Mouse (Mus musculus) mouse embryonic stem cell (cell line): Measurements from ENCODE around the gene Pcca.
"Not testable (repeated sequence)": the region's sequence is repeated elsewhere in the genome, so short reads cannot be mapped to it uniquely, and the experiment has no call there.

Source experiments
- in situ Hi-C, 2 experiments: fragments of 300-500 bp; cut with MboI; formaldehyde crosslinking; loops; 1 replicate in 1 of 2; 3 replicates in 1 of 2; pipeline ENCODE4 v1.14.3; 2019 to 2020; ENCODE audit warnings: low sequenced_read_pairs in 2 of 2, low pct_unique_long_range_greater_than_20kb in 1 of 2, mixed read lengths in 1 of 2; ENCODE audit not compliant: unreplicated experiment in 1 of 2

Gene Pcca

DNA sequence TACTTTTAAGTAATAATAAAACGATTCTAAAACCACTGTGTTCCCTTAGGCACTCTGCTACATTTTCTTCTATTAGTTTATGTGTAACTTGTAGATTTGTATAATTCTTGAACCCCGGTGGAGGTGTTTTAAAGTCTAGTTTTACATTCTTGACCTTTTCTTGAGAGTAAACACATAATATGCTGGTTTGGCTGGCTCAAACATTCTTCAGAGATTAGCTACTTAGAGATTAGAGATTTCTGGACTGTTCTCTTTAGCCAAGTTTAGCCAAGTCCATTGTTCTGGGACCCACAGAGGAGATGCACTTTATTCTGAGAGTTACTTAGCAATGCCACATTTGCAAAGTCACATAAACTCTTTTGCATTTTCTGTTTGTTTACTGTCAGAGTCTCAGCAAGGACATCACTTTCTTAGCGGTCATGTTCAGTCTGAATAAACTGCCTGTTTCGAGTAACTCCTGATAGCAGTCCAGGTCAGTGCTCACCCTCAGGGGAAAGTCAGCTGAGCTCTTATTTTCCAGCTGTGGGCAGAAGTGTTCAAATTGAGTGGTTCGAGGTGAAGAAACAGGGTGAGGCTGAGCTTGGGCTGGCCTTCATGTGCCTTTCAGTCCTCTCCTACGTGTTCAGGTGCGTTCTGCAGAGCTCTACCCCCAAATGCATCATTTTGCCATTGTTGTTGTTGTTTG, 18.8 kb downstream of the Pcca start:
- in situ Hi-C loops, result no loop called here

DNA sequence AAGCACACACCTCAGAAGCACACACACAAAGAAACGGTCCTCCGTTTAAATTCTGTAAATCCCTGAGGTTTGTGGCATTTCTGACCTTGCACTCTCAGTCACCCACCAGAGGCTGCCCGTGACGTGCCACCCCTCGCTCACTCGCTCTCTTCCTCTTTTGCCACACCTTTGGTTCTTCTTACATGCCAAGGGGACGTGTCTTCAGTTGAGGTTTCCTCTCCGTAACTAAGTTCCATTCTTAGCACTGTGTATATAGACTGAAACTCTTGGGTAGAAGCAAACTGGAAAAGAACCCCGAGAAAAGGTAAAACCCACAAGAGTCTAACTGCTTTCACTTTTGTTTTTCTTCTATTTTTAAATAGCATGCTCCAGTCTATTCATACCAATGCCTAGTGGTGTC, 23.2 kb downstream of the Pcca start:
- in situ Hi-C loops, result no loop called here

DNA sequence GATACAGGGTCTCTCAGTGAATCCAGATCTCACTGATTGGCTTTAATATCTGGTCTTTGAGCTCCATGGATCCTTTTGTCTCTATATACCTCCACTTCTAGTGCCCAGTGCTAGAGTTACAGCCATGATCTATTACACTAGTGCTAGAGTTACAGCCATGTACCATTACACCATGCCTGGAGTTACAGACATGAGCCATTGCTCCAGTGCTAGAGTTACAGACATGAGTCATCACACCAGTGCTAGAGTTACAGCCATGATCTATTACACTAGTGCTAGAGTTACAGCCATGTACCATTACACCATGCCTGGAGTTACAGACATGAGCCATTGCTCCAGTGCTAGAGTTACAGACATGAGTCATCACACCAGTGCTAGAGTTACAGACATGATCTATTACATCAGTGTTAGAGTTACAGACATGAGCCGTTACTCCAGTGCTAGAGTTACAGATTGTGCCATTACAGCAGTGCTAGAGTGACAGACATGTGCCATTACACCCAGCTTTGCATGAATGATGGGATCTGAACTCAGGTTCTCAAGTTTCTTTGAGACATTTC, 26.8 kb downstream of the Pcca start:
- in situ Hi-C loops, result not testable (repeated sequence)

DNA sequence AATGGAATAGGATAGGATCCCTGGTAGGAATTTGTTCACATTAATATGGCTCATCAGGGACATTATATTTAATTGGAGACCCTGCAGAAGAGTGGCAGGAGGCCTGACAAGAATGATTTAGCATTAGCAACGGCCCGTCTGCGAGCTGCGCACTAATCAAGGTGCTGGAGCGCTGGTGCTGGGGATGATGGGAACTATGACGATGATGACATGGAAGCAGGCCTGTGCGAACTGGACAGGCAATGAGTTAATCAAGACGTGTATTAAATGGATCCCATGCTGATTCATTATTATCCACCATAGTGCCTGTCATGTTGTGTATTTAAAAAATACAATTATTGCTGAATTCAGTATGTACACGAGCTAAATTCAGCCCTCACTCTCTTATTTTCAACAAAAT, 36.7 kb downstream of the Pcca start:
- in situ Hi-C loops, result no loop called here

DNA sequence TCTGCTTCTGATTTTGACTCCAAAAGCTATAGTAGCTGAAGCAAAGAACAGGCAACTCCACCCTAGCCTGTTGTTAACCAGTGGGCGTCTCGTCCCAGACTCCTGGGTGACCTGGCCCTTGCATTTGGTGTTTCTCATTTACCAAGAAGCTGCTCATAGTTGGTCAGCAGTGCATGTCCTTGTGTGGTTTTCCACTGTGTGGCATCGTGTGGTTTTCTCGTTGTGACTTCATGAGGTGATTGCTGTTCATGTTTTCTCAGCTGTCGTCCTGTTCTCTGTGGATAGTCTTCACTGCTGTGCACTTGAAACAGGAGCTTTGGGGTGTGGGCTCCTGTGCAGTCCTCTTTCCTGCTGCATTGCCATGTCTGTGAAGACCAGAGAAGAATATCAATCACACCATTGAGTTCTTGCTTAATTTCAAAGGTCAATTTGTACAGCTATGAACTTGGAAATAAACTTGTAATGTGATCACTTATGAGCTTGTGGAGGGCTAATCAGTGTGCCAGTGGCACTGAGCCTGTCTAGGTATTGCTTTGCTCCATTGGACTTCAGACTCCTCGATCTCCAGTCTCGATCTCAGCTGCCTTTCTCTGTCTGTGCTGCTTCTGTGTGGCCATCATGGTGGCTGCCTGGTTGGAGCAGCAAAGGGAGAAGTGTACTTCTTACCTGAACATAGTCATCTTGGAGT, 40.1 kb downstream of the Pcca start:
- in situ Hi-C loops, result no loop called here

DNA sequence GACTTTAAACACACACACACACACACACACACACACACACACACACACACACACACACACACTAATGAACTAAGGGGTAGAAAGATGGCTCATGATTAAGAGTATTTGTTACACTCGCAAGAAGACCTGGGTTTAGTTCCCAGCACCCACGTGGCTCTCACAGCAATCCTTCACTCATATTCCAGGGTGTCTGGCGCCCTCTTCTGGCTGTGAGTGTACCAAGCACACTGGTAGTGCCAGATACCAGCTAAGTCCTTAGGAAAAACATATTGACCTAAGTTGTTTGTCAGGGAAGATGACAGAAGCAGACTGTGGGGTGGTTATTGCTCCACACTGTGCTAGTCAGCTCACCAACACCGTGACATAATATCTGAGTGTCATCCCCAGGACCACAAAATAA, 43.7 kb downstream of the Pcca start:
- in situ Hi-C loops, result no loop called here

DNA sequence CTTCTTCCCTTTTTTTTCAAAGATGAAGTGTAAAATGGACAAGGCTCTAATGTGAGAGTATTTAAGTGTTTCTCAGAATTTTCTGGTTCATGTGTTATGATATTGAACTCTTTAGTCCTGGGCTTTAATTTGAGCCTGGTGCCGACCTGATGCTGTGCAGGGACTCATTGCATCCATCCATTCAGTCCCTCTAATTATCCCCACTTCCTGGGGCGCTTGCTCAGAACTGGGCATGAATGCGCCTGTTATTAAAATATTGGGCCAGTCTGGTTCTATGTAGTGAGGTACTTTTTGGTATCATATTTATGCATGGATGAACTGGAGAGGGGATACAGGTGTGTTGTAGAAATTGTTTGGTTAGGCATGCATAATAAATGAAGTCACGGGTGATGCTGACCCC, 47.9 kb downstream of the Pcca start:
- in situ Hi-C loops, result no loop called here

DNA sequence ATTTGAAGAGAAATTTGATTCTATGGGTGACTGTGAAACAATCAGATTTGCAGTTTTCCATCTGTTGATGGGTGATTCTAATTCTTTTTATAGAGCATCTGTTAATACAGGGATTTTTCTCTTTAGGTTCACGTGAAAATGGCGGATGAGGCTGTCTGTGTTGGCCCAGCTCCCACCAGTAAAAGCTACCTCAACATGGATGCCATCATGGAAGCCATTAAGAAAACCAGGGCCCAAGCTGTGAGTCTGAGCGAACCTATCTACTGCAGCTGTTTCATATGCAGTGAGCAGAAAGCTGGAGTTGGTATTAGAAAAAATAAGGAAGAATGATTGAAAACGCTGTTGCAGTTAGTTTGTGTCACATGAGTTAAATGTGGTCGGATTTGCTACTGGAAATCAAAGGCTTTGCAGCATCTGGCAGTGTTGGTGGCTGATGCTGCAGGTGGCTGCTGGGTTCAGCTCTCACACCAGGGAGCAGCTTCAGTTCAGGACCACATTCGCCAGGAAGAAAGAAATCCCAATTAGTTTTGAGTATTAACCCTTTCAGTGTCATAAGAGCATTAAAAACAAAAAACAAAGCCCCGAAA, 48.5 kb downstream of the Pcca start:
- in situ Hi-C loops, result no loop called here

DNA sequence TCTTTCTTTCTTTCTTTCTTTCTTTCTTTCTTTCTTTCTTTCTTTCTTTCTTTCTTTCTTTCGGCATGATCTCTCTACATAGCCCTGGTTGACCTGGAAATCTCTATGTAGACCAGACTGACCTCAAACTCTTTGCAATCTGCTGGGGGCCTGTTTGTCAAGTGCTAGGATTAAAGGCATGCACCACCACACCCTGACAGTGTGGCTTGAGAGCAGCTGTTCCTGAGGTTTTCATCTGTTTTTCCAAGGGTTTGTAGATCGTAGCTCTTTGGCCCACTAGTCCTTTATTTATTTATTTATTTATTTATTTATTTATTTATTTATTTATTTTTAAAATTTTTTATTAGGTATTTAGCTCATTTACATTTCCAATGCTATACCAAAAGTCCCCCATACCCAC, 50.0 kb downstream of the Pcca start:
- in situ Hi-C loops, result not testable (repeated sequence)

DNA sequence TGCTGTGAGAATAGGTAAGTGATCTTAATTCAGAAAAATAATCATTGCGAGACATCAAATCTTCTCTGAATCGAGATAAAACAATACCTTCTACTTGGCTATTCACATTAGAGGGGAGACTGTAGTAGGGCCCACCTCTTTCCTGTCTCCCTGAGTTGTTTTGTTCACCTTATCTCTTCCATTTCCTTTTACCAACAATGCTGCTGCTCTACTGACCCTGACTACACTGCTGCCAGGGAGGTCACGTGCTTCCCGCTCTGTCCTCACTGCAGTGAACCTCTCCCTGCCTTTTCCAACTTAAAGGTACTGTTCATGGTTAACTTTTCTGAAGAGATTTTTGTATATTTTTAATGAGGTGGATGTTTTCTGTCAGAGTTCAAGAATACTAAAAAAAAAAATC, 52.8 kb downstream of the Pcca start:
- in situ Hi-C loops, result no loop called here

DNA sequence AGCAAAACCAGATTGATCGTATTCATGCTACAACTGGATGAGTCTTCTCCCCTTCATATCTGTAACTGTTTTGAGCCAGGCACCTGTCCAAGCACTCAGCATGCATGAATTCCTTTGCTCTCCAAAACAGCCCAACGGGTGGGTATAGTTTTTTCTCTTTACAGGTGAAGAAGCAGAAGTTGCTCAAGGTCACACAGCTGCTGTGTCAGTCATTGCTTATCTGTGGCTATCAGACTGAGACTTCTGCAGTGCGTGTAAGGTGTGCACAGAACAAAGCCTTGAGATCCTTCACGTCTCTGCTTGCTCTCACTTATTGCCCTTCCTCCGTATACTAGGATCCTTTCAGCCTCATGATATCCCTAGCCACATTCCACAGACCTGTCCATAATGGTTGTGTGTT, 63.4 kb downstream of the Pcca start:
- in situ Hi-C loops, result no loop called here

DNA sequence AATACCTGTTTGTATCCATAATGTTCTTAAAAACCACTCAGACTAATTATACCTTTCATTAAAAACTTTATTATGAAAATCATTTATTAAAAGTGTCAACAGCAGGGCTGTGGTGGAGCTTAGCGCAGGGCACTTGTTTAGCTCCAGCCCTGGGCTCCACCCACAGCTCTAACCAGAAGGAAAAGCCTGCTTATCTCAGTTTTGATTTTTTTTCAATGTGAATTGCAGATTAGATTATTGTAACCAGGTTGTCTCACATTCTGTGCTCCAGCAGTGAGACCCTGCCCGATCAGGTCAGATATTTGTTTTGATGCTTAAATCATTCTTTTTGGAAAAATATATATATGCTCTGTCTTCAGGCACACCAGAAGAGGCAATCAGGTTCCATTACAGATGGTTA, 64.7 kb downstream of the Pcca start:
- in situ Hi-C loops, result no loop called here

DNA sequence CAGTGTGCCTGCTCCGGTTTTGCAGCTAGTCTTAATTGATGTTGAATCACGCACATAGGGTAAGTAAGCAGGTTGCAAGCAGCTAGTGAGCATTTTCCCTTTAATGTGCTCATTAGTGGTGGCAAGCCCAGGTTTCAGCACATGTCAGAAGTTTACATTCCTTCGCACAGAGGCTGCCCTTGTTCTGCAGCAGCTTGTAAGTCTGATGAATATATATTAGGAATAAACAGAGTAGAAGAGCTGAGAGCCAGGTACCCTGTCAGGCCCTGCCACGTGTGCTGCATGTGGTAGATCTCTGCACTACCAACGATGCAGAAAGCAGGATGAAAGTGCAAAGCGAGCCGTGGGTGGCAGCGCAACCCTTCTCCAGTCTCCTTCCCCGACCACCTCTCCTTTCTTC, 65.7 kb downstream of the Pcca start:
- in situ Hi-C loops, result no loop called here

DNA sequence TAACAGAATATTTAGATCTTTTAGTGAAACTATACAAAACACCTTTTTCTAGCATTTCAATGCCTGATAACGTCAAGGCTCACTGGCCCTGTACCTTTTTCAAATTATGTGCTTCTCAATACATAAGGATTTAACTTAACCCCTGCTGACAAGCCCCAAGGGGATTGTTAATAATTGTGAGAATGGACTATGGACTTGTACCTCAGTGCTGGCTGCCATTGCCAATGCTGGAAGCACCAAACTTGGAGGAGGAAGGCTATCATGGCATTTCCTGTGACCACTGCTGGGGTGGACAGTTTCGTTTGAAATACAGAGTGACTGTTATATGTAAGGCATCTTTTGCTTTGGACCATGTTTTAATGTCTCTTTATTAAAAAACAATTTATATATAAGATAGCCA, 68.6 kb downstream of the Pcca start:
- in situ Hi-C loops, result no loop called here

DNA sequence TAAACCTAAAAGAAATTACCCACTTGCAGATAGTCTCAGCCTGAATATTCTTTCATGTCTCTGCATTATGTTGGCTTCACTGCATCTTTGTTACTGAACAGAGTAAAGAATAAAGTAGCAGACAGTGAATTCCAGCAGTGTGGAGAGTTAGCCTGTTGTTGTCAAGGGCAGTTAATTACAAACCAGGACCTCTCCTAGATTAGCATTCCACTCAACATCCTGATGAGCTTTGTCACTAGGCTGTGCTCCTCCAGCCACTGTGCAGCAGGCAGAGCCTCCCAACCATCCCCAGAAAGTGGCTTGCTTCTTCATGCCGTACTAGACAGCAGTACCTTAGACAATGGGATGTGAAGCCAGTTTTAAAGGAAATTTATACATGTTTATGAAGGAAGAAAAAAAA, 72.4 kb downstream of the Pcca start:
- in situ Hi-C loops, result no loop called here

DNA sequence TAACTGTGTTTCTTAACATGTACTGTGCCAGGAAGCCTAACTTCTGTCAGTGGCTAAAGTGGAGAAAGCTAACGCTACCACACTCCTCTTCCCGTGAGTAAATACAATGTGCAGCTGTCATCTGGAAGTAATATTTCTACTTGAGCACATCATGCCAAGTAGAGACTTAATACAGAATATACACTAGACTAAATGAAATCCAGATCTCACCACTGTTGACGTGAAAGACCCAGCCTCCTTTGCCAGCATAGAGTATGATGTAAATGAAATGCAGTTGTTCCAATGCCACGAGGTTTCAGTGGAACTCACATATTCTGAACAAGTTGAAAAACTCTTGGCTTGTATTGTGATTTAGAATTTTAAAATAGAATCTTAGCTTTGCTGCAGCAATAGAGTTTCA, 73.3 kb downstream of the Pcca start:
- in situ Hi-C loops, result no loop called here

DNA sequence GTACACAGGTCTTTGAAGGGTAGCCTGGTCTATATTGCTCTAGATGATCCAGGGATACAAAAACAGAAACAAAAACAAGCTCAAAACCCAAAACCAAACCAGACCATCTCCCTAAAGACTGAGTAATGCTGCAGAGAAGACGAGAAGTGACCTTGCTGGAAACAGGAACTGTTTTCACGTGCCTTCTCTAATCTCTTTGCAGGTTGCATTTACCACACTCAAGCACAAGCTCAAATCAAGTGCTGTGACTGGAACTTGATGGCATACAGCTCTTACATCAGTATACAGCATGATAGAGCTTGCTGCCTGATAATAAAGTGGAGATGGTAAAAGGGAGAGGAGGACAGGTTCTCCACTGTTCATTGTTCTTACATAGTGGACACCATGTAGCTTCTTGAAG, 74.2 kb downstream of the Pcca start:
- in situ Hi-C loops, result no loop called here

DNA sequence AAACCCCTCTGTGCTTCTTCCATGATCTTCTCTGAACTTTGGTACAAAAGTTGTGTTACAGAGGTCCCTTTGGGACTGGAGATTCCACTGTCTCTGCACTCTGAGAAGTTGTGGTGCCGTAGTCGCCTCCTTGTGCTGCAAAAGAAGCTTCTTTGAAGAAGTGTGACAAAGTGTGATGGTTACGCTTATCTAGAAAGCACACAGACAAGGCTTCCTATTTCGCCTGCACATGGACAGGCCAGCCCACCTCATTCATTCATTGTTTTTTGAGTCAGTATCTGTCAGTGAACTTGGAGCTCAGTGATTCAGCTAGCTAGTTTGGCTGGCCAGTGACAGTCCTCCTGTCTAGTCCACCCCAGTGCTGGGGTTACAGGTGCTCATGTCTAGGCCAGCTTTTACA, 76.9 kb downstream of the Pcca start:
- in situ Hi-C loops, result no loop called here

DNA sequence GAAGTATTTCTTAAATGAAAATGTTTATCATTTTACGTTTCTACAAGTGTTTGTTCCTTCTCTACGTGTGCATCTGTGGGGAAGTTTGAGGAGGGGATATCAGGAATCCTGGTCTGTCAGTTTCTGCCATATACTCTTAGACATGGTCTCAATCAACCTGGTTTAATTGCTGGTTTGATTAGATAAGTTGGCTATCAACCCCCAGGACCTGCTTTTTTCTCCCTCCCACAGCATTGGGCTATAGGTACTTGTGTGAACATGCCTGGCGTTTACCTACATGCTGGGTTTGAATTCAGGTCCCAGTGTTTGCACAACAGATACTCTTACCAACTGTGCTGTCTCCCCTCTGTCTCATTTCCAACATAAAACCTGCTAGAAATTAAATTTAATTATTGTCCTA, 78.2 kb downstream of the Pcca start:
- in situ Hi-C loops, result no loop called here

DNA sequence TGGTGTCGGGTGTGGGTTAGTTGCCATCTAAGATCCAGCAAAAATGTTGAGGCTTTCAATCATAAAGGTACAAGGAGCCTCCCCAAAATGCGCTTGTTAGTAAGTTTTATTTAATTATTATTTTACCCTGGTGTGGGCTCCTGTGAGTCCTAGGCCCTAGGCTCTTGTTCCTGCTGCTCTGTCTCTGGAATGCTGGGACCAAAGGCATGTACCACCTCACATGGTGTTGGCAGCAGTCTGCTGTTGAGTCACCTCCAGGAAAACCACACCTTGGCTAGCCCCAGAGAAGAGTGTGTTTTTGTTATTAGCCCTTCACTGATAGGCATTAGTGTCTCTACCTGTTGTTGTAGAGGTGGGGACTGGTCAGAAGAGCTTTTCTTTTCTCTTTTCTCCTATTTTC, 83.5 kb downstream of the Pcca start:
- in situ Hi-C loops, result no loop called here
